Mouse (Mus musculus) layer of hippocampus, postnatal 10 days (tissue): ENCODE measurements at regions not wholly inside any gene's neighbourhood (a gene's known extent, or its start where the extent isn't known, plus 50 kb on each side); places are given as distances from the start of the nearest gene placed in this dataset.

Experiments used
- DNase-seq, 2 experiments: peaks; one replicate each; pipeline ENCODE4 v3.0.0; 2021; ENCODE audit warnings: low spot score in 2 of 2

GRCm38 (mm10) chr10:102712263-102712662 is 200.2 kb downstream of the Rassf9 start:
- DNase-seq = no peak

- no peak for DNase-seq
Observed at GRCm38 (mm10) chr10:102705848-102706247, 193.8 kb downstream of the Rassf9 start.

- no peak for DNase-seq
Observed at GRCm38 (mm10) chr10:102694810-102695209, 182.8 kb downstream of the Rassf9 start.

- no peak for DNase-seq
Observed at GRCm38 (mm10) chr10:102689966-102690365, 177.9 kb downstream of the Rassf9 start.

- no peak for DNase-seq
Observed at GRCm38 (mm10) chr10:102686667-102687397, 174.8 kb downstream of the Rassf9 start.

GRCm38 (mm10) chr10:102685833-102686434 is 173.9 kb downstream of the Rassf9 start:
- no peak for DNase-seq

- DNase-seq = no peak
Observed at GRCm38 (mm10) chr10:102667359-102667758, 155.3 kb downstream of the Rassf9 start.

GRCm38 (mm10) chr10:102659683-102660082 is 147.7 kb downstream of the Rassf9 start:
- no peak for DNase-seq

GRCm38 (mm10) chr10:102636507-102636906 is 124.5 kb downstream of the Rassf9 start:
- no peak for DNase-seq

GRCm38 (mm10) chr10:102633438-102633837 is 121.4 kb downstream of the Rassf9 start:
- no peak for DNase-seq

GRCm38 (mm10) chr10:102628609-102629008 is 116.6 kb downstream of the Rassf9 start:
- no peak for DNase-seq

- DNase-seq = no peak
Observed at GRCm38 (mm10) chr10:102623895-102624294, 111.9 kb downstream of the Rassf9 start.

- no peak for DNase-seq
Observed at GRCm38 (mm10) chr10:102622583-102623008, 110.6 kb downstream of the Rassf9 start.

GRCm38 (mm10) chr10:102618711-102619110 is 106.7 kb downstream of the Rassf9 start:
- DNase-seq = no peak

- DNase-seq = no peak
Observed at GRCm38 (mm10) chr10:102615962-102616595, 104.1 kb downstream of the Rassf9 start.
